Mouse (Mus musculus): Measurements from ENCODE around the gene Hes3. TPM values are rescaled to one million over a fixed set of nuclear protein-coding genes. Genes with fewer than 3 reads are reported as not detected.

The Hes3 gene
- 0.55 and 0.64 TPM in 2 replicates for polyA plus RNA-seq (2012; rRNA removed)

GRCm38 (mm10) chr4:152291562-152291961 lies at the start of gene Hes3:
Hes3 (minus strand) TSS chr4:152291662.

GRCm38 (mm10) chr4:152338419-152339292 lies 47.2 kb upstream of the Hes3 start, which contains the start of gene Chd5:
Chd5 (plus strand) TSS chr4:152338651.

DNA sequence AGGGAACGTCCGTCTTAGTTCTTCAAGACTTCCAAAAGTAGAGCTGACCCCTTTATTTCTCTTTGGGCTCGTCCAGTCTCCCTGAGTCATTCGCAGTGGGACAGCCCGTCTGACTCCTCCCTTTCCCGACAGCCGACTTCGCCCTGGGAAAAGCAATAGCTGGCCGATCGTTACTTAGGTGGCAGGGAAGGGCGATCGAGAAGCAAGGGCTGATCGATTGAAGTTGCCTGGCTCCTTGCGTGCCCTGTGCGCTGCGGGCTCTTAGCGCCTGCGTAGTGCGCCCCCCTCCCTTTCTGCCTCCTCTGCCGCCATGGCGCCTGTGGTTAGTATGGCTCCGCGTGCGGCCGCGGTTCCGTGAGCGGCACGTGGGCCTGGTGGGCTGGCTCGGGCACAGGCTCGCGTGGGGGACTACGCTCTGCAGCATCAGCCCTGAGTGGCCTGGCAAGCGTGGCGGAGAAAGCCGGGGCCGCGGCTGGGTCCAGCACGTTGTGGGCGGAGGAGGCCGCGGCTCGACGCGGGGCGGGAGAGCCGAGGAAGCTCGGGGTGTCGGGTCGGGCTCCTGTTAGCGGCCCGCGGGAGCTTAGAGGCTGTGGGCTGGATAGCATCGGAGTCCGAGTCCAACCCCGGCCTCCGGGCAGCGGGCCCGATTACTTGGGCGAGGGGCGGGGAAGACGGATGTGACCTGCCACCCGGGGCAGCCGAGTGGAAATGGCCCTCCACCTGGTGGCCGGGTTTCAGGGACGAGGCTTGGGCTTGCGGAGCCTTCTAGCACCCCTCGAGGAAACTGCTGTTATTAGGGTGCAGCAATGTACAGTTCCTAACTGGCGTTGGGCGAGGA lies 34.3 kb upstream of the Hes3 start, which contains the start of gene Rpl22:
Gene Rpl22, plus strand, starts transcription at position 169 of the 838 bp plus-strand sequence.

GRCm38 (mm10) chr4:152318517-152319234 lies 27.2 kb upstream of the Hes3 start, which contains the start of gene Rnf207:
Rnf207 (minus strand) TSS chr4:152318993.

DNA sequence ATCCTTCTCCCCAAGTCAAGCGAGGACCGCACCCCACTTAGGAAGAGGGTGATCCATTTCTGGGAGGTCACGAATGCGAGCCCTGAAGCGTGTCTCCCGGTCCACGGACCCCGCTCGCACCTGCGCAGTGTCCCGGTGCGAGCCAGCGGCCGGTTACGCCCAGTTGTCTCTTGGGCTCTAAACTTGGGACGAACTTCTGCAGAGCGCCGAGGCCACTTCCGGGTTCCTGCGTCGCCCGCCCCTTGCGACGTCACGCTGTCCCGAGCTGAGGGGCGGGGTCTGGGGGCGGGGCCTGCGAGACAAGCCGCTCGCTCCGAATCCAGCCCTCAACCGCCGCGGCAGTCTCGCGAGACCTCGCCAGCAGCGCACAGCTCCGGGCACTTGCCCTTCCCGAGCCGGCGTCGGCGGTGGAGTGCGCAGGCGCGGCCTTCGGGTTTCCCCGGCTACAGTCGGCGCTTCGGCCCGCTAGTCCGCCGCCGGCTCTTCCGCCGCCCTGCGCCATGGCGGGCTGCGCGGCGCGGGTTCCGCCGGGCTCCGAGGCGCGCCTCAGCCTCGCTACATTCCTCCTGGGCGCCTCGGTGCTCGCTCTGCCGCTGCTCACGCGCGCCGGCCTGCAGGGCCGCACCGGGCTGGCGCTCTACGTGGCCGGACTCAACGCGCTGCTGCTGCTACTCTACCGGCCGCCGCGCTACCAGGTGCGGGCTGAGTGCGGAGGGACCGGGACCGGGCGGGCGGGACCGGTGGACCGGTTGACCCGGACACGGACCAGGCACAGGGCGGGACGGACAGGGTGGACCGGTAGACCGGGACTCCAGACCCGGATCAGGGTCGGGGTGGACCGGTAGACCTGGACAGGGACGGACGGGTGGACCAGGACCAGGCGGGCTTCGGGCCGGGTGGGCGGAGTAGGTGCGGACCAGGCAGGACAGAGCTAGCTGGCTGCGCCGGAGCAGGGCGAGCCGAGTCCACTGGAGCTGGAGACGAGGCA lies 5.7 kb upstream of the Hes3 start, which contains the start of gene Icmt:
Gene Icmt, plus strand, starts transcription at position 354 of the 988 bp plus-strand sequence.

GRCm38 (mm10) chr4:152273621-152274236 lies 17.7 kb downstream of the Hes3 start, which contains the start of gene Gpr153:
Gpr153 (plus strand) TSS chr4:152274232.

Other genes with a start within 250 kb of the Hes3 start
- 14.2 and 17.7 TPM in 2 replicates for gene Plekhg5, start 219.2 kb downstream of the Hes3 start, polyA plus RNA-seq (2012; rRNA removed)
- gene Tnfrsf25, start 175.7 kb downstream of the Hes3 start, polyA plus RNA-seq (2012; rRNA removed), result 4.1 and 4.5 TPM in 2 replicates
- 0.28 and 1.1 TPM in 2 replicates for gene Espn, start 139.3 kb downstream of the Hes3 start, polyA plus RNA-seq (2012; rRNA removed)
- not detected in 2 replicates for gene Hes2, start 132.8 kb downstream of the Hes3 start, polyA plus RNA-seq (2012; rRNA removed)
- 184 and 213 TPM in 2 replicates for gene Acot7, start 113.5 kb downstream of the Hes3 start, polyA plus RNA-seq (2012; rRNA removed)
- gene Gpr153, start 17.4 kb downstream of the Hes3 start, polyA plus RNA-seq (2012; rRNA removed), result 24.8 and 36.0 TPM in 2 replicates
- gene Icmt, start 5.6 kb upstream of the Hes3 start, polyA plus RNA-seq (2012; rRNA removed), result 21.1 and 22.5 TPM in 2 replicates
- 9.2 and 9.3 TPM in 2 replicates for gene Rnf207, start 27.3 kb upstream of the Hes3 start, polyA plus RNA-seq (2012; rRNA removed)
- gene Rpl22, start 34.1 kb upstream of the Hes3 start, polyA plus RNA-seq (2012; rRNA removed), result 501 and 537 TPM in 2 replicates
- gene Chd5, start 47.0 kb upstream of the Hes3 start, polyA plus RNA-seq (2012; rRNA removed), result 25.6 and 28.8 TPM in 2 replicates
- gene Nphp4, start 185.0 kb upstream of the Hes3 start, polyA plus RNA-seq (2012; rRNA removed), result 7.4 and 7.9 TPM in 2 replicates
- 11.4 and 13.7 TPM in 2 replicates for gene Kcnab2, start 186.2 kb upstream of the Hes3 start, polyA plus RNA-seq (2012; rRNA removed)

All from central nervous system, embryonic 14 days (tissue).